9 mouse cellular contexts compared by ENCODE assay signal in genomic region chr15:78529428-78529990, GRCm38 (mm10). TPM values are rescaled to one million over a fixed set of nuclear protein-coding genes. Genes with fewer than 3 reads are reported as not detected.
DNase-seq lines count a peak whose midpoint lies in the region; ATAC-seq lines count a peak whose summit lies in the region.
"Had no signal": no experiment of that assay in that cellular context is flagged by ENCODE, and none has a peak within 500 bp of the region (broad histone marks: within the 10 kb centered on the region; RNA-seq: fewer than 3 reads in every experiment).

No protein-coding gene starts in this region.

- intact Hi-C loops in left cerebral cortex, postnatal 36 days (cut with DNase I) = no loop called here

- peak overlapping the region; percentile 36 for H3K4me3 ChIP-seq in intestine, embryonic 15.5 days (replicated peaks)
- H3K4me3 ChIP-seq in midbrain, embryonic 11.5 days (ENCODE audit: low read depth, low read length) = peak overlapping the region; percentile 18
- peak overlapping the region; percentile 39 for H3K4me3 ChIP-seq in stomach, embryonic 14.5 days (ENCODE audit: low read depth, low read length)

- DNase-seq in adrenal gland, adult 18-20 months (ENCODE audit: low spot score in 2 of 2) = peak; percentile 72 to 77
- DNase-seq in embryo, embryonic 10 days (ENCODE audit: low spot score) = peak; percentile 79
- DNase-seq in gastrocnemius, postnatal 25 days = peak; percentile 72
- DNase-seq in left cerebral cortex, postnatal 36 days (ENCODE audit: low spot score in 2 of 2) = peak; percentile 65 to 69
- peak; percentile 95 for DNase-seq in midbrain, embryonic 11.5 days (ENCODE audit: low spot score, missing footprints)
- no peak for DNase-seq in B cell, adult 2 months

- H3K9ac ChIP-seq in intestine, embryonic 15.5 days = peak overlapping the region; percentile 62
- H3K9ac ChIP-seq in midbrain, embryonic 11.5 days (ENCODE audit: low read length) = peak overlapping the region; percentile 64
- peak overlapping the region; percentile 50 for H3K9ac ChIP-seq in stomach, embryonic 14.5 days (replicated peaks; ENCODE audit: low read depth, low read length)

- H3K27me3 ChIP-seq in intestine, embryonic 15.5 days (replicated peaks) = no peaks in the 10 kb centered on the region
- H3K27me3 ChIP-seq in midbrain, embryonic 11.5 days (ENCODE audit: control insufficient read depth, insufficient read depth, low read length) = peaks cover 11% of the 10 kb centered on the region; the same call in 1 of the 2 replicates
- no peaks in the 10 kb centered on the region for H3K27me3 ChIP-seq in stomach, embryonic 14.5 days (ENCODE audit: control insufficient read depth, insufficient read depth, low read length)

- peak overlapping the region; percentile 78 for H3K27ac ChIP-seq in intestine, embryonic 15.5 days
- H3K27ac ChIP-seq in midbrain, embryonic 11.5 days (ENCODE audit: low read depth, low read length) = no peak overlapping the region
- H3K27ac ChIP-seq in stomach, embryonic 14.5 days (ENCODE audit: low read length) = peak overlapping the region; percentile 91

- no peaks in the 10 kb centered on the region for H3K36me3 ChIP-seq in intestine, embryonic 15.5 days
- no peaks in the 10 kb centered on the region for H3K36me3 ChIP-seq in midbrain, embryonic 11.5 days (ENCODE audit: control insufficient read depth, insufficient read depth, low read length)
- no peaks in the 10 kb centered on the region for H3K36me3 ChIP-seq in stomach, embryonic 14.5 days (ENCODE audit: control insufficient read depth, insufficient read depth, low read length)

- ATAC-seq in intestine, embryonic 15.5 days = peak; percentile 46
- ATAC-seq in midbrain, embryonic 11.5 days (ENCODE audit: low FRiP score) = peak; percentile 66
- peak; percentile 61 for ATAC-seq in stomach, embryonic 14.5 days (ENCODE audit: insufficient number of reproducible peaks, insufficient read depth, low FRiP score, low read depth)

- peak overlapping the region; percentile 76 for H3K4me2 ChIP-seq in intestine, embryonic 15.5 days (replicated peaks)
- peak overlapping the region; percentile 46 for H3K4me2 ChIP-seq in midbrain, embryonic 11.5 days
- H3K4me2 ChIP-seq in stomach, embryonic 14.5 days (replicated peaks; ENCODE audit: low read depth, low read length) = peak overlapping the region; percentile 79

- H3K4me1 ChIP-seq in intestine, embryonic 15.5 days (replicated peaks) = peaks cover 33% of the 10 kb centered on the region
- H3K4me1 ChIP-seq in midbrain, embryonic 11.5 days (ENCODE audit: control insufficient read depth, insufficient read depth, low read length) = peaks cover 19% of the 10 kb centered on the region
- H3K4me1 ChIP-seq in stomach, embryonic 14.5 days (ENCODE audit: control insufficient read depth, insufficient read depth, low read length) = peaks cover 27% of the 10 kb centered on the region

- H3K9me3 ChIP-seq in intestine, embryonic 15.5 days = no peaks in the 10 kb centered on the region
- H3K9me3 ChIP-seq in midbrain, embryonic 11.5 days (ENCODE audit: control insufficient read depth, low read length) = no peaks in the 10 kb centered on the region
- no peaks in the 10 kb centered on the region for H3K9me3 ChIP-seq in stomach, embryonic 14.5 days (ENCODE audit: control insufficient read depth, low read depth, low read length)

- 6% methylated on average over 15 of the region's 15 CpGs for WGBS in intestine, embryonic 15.5 days
- WGBS in midbrain, embryonic 11.5 days = 1% methylated on average over 15 of the region's 15 CpGs
- WGBS in stomach, embryonic 14.5 days = 2% methylated on average over 15 of the region's 15 CpGs

RNA-seq across cellular contexts. Expression of gene C1qtnf6, which starts 1.7 kb away (rescaled TPM):
- total RNA-seq in adrenal gland, adult 18-20 months (2021) = 10 to 100 TPM; 14.1 to 15.0 TPM
- 10 to 100 TPM; 16.4 to 16.8 TPM for total RNA-seq in gastrocnemius, postnatal 25 days (2021)
- 22.0 and 22.3 TPM in 2 replicates for polyA plus RNA-seq in intestine, embryonic 15.5 days (2015; fragmentation: Nextera tagmentation; extraction: Ambion mirVana)
- 1 to 10 TPM; 2.0 to 2.5 TPM for total RNA-seq in left cerebral cortex, postnatal 36 days (2021)
- polyA plus RNA-seq in midbrain, embryonic 11.5 days (2014; fragmentation: Nextera tagmentation; extraction: Ambion mirVana) = 10.5 and 12.1 TPM in 2 replicates
- 38.8 and 42.0 TPM in 2 replicates for polyA plus RNA-seq in stomach, embryonic 14.5 days (2014; fragmentation: Nextera tagmentation; extraction: Ambion mirVana)

RNA-seq across cellular contexts. Expression of gene Sstr3, which starts 15.0 kb away (rescaled TPM):
- 1 to 10 TPM in 1 of 2 experiments, under 1 TPM in 1; 0.45 to 1.2 TPM for total RNA-seq in adrenal gland, adult 18-20 months (2021)
- not detected for total RNA-seq in gastrocnemius, postnatal 25 days (2021)
- 0.23 and 0.24 TPM in 2 replicates for polyA plus RNA-seq in intestine, embryonic 15.5 days (2015; fragmentation: Nextera tagmentation; extraction: Ambion mirVana)
- 10 to 100 TPM; 21.3 to 22.4 TPM for total RNA-seq in left cerebral cortex, postnatal 36 days (2021)
- polyA plus RNA-seq in midbrain, embryonic 11.5 days (2014; fragmentation: Nextera tagmentation; extraction: Ambion mirVana) = not detected in 2 replicates
- polyA plus RNA-seq in stomach, embryonic 14.5 days (2014; fragmentation: Nextera tagmentation; extraction: Ambion mirVana) = 0.12 TPM in 1 of 2 replicates, not detected in the other
- total RNA-seq: common myeloid progenitor, adult 5-6 weeks had no signal

RNA-seq across cellular contexts. Expression of gene Il2rb, which starts 34.4 kb away (rescaled TPM):
- 1 to 10 TPM; 1.1 to 2.5 TPM for total RNA-seq in adrenal gland, adult 18-20 months (2021)
- not detected for total RNA-seq in gastrocnemius, postnatal 25 days (2021)
- polyA plus RNA-seq in intestine, embryonic 15.5 days (2015; fragmentation: Nextera tagmentation; extraction: Ambion mirVana) = 1.2 and 1.4 TPM in 2 replicates
- under 1 TPM; 0.16 to 0.20 TPM for total RNA-seq in left cerebral cortex, postnatal 36 days (2021)
- not detected in 2 replicates for polyA plus RNA-seq in midbrain, embryonic 11.5 days (2014; fragmentation: Nextera tagmentation; extraction: Ambion mirVana)
- 0.34 and 0.41 TPM in 2 replicates for polyA plus RNA-seq in stomach, embryonic 14.5 days (2014; fragmentation: Nextera tagmentation; extraction: Ambion mirVana)

RNA-seq across cellular contexts. Expression of gene Rac2, which starts 43.1 kb away (rescaled TPM):
- 1 to 10 TPM; 4.2 to 8.9 TPM for total RNA-seq in adrenal gland, adult 18-20 months (2021)
- total RNA-seq in gastrocnemius, postnatal 25 days (2021) = 1 to 10 TPM in 1 of 2 experiments, under 1 TPM in 1; 0.43 to 3.4 TPM
- polyA plus RNA-seq in intestine, embryonic 15.5 days (2015; fragmentation: Nextera tagmentation; extraction: Ambion mirVana) = 15.7 and 21.4 TPM in 2 replicates
- 1 to 10 TPM; 2.7 to 4.3 TPM for total RNA-seq in left cerebral cortex, postnatal 36 days (2021)
- 4.3 and 8.5 TPM in 2 replicates for polyA plus RNA-seq in midbrain, embryonic 11.5 days (2014; fragmentation: Nextera tagmentation; extraction: Ambion mirVana)
- 9.4 and 15.9 TPM in 2 replicates for polyA plus RNA-seq in stomach, embryonic 14.5 days (2014; fragmentation: Nextera tagmentation; extraction: Ambion mirVana)

Comparison
In these comparisons a context has a peak if more than half of its experiments do, and no peak if none do; other contexts are left out.
1. DNase-seq: peak in adrenal gland, adult 18-20 months (2 of 2), embryo, embryonic 10 days (single experiment), gastrocnemius, postnatal 25 days (single experiment), left cerebral cortex, postnatal 36 days (2 of 2) and midbrain, embryonic 11.5 days (single experiment); none in B cell, adult 2 months (0 of 2).
2. RNA of gene C1qtnf6, which starts 1.7 kb away (total RNA-seq): 16.4 to 16.8 TPM in gastrocnemius, postnatal 25 days and 14.1 to 15.0 TPM in adrenal gland, adult 18-20 months; 2.0 to 2.5 TPM in left cerebral cortex, postnatal 36 days; every median in the first group is over 4 times any median in the second.
3. RNA of gene Sstr3, which starts 15.0 kb away (total RNA-seq): 21.3 to 22.4 TPM in left cerebral cortex, postnatal 36 days; 0.45 to 1.2 TPM in adrenal gland, adult 18-20 months and not detected in gastrocnemius, postnatal 25 days; every median in the first group is over 10 times any median in the second.
4. Peak in every context shown above with its lines, with median percentiles within 50 percentile points of each other: ATAC-seq, H3K4me2 ChIP-seq, H3K4me3 ChIP-seq and H3K9ac ChIP-seq.